Mouse (Mus musculus) ovary, postnatal 36 days (tissue): ENCODE measurements around the gene Atl3.

Experiments used
- DNase-seq: peaks from one replicate; pipeline ENCODE4 v3.0.0; 2022; ENCODE audit warnings: low spot score, mixed read lengths

Gene Atl3

DNA sequence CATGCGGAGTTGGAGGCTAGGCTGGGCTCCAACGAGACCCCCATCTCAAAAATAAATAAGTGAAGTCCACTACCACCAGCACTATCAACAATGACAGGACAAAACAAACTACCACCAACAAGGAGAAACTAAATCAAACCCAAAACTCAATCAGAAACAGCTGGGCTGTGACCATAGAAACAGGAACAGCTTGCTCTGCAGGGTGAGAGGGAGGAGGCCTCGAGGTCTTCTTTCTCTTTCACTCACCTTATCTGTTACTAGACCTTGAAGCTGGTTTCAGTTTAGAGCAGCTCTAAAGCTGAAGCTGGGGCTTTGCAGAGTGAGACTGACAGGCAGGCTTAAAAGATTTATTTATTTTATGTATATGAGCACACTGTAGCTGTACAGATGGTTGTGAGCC, 67.6 kb downstream of the Atl3 start:
- DNase-seq: no peak

GRCm38 (mm10) chr19:7562601-7563129, 68.8 kb downstream of the Atl3 start:
- no peak for DNase-seq

DNA sequence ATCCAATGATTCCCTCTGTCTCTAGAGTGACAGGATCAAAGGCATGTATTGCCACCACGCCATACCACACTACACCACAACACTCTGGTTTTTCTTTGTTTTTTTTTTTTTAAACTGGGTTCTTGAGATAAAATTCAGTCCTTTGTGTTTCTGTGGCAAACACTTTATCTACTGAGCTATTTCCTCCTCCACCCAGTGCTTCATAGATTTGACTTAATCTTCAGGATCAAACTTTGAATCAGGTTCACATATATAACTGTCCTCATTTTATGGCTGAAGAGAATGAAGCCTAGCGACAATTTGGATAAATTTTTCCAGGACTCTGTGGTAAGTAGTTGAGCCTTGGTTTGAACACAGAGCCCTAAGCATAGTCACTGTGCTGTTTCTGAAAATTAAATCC, 69.8 kb downstream of the Atl3 start:
- no peak for DNase-seq

GRCm38 (mm10) chr19:7564457-7564856, 70.6 kb downstream of the Atl3 start:
- DNase-seq: no peak

- no peak for DNase-seq
These were observed 73.0 kb downstream of the Atl3 start for GRCm38 (mm10) chr19:7566826-7567225.

GRCm38 (mm10) chr19:7568364-7568763, 74.5 kb downstream of the Atl3 start:
- DNase-seq: no peak

- DNase-seq: no peak
These were observed 75.8 kb downstream of the Atl3 start for GRCm38 (mm10) chr19:7569650-7570049.

DNA sequence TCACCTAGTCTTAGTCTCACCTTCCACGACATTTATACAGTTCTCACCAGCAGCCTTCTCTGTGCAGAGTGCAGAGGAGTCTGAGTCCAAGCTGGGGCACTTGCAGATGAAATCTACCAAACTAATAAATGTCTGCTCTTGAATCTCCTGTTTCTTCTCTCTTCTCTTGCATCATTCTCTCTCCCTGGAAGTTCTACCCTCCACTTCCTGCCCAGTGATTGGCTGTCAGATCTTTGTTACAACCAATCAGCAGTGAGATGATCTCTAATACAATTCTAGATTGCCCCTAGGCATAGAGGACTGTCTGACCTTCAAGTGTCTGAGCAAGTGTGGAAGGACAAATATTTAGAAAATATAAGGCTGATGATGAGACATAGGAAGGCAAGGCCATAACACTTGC, 82.3 kb downstream of the Atl3 start:
- DNase-seq: no peak

DNA sequence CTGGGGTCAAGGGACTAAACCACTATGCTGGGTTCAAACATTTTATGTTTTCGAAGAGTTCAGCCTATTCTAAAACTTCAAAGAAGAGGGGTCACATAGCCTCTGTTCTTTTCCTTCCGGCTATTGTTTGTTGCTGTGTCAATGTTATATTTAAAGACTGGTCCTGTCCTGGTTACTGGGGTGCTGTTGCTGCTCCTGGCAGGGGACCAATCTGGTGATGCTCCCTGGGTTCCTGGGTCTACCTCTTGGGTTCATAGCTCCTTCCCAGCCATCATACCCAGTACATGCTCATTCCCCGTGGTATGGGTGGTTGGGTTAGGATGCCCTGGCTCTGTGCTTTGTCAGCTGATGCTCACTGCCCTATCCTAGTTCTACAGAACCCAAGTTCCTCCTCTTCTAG, 83.9 kb downstream of the Atl3 start:
- no peak for DNase-seq

- DNase-seq: no peak
These were observed 87.2 kb downstream of the Atl3 start for GRCm38 (mm10) chr19:7581042-7581441.

DNA sequence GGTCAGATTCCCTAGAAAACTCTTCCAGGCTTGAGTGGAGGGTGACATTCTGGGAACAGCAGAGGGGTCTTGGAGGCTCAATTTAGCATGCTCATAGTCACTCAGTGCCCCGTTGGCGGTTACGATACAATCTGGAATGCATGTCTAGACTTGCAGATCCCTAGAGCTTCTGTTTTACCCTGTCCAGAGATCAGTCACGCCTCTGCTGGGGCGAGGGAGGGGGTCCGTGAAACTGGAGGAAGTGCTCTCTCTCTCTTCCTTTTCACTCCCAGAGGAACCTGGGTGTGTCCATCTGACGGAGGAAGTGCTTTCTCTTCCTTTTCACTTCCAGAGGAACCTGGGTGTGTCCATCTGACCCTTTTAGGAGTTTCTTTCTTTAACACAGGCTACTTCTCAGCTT, 89.3 kb downstream of the Atl3 start:
- no peak for DNase-seq

DNA sequence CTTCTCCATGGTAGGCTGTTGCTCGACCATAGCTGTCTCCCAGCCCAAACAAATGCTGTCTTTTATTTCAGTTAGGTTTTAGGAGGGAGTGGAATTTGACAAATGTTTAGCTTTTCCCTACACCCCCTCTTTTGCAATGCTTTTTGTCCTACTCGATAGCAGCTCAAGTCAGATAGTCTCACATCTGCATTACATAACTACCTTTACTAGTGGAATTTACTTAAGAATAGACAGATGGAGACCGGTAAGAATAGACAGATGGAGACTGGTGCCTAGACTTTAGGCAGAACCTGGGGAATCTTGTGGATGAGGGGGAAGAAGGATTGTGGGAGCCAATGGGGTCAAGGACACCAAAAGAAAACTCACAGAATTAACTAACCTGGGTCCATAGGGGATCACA, 89.8 kb downstream of the Atl3 start:
- no peak for DNase-seq

GRCm38 (mm10) chr19:7585279-7585678, 91.4 kb downstream of the Atl3 start:
- DNase-seq: no peak

GRCm38 (mm10) chr19:7585764-7586163, 91.9 kb downstream of the Atl3 start:
- no peak for DNase-seq
